Mouse (Mus musculus) heart, postnatal 0 days (tissue): ENCODE measurements around the gene Snx29.

ENCODE experiments used
- CTCF ChIP-seq: IDR thresholded peaks from 2 replicates; pipeline ENCODE4 v1.5.1; 2016; ENCODE audit warnings: antibody characterized with exemption, control low read depth, low read depth
- EP300 ChIP-seq: IDR thresholded peaks from 2 replicates; pipeline ENCODE4 v1.6.1; 2016; ENCODE audit warnings: antibody characterized with exemption, low read depth

DNA sequence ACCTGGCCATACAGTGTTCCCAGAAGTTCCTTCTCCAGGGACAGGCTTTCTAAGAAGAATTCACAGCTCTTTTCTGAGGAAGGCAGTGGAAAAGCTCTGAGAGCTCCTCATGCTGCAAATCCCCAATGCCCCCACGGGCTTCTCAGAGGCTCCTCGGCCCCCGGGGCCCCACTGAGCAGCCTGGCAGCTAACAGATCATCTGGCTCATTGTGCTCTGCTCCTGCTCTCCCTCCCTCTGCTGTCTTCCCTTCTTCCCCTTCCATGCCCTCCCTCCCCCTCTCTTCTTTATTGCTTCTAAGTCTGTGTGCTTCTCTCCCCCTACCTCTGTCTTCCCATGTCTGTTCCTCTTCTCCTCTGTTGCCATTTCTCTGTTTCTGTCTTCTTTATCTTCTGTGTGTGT, 314.2 kb downstream of the Snx29 start:
- TF ChIP-seq EP300 (no peak), CTCF (no peak)
